Mouse (Mus musculus): ENCODE results near the gene Ppib. TPM values are rescaled to one million over a fixed set of nuclear protein-coding genes. Genes with fewer than 3 reads are reported as not detected.

Ppib gene
- polyA plus RNA-seq, 1 experiment from 2014 or later: 354 TPM

DNA sequence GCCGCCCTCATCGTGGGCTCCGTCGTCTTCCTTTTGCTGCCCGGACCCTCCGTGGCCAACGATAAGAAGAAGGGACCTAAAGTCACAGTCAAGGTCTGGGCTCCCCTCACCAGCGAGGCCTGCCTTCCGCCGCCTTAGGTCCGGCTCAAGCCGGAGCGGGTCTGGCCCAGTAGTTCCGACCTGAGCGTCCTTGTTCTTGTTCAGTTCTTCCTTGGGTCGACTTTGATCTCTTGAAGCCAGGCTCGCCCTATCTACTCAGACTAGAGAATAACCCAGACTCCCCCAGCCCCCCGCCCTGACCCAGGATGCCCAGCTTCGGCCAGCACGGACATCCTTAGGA is 256 bp downstream of the Ppib start:
- peak overlapping the region; percentile 85 for H3K9ac ChIP-seq
- H3K9me3 ChIP-seq (replicated peaks): no peaks in the 10 kb centered on the region
- peak overlapping the region; percentile 70 for H3K4me2 ChIP-seq
- ATAC-seq (replicated peaks; ENCODE audit: insufficient number of reproducible peaks, insufficient read depth, low FRiP score, low read depth): peak; percentile 56
- peaks cover 17% of the 10 kb centered on the region for H3K4me1 ChIP-seq (replicated peaks)
- H3K36me3 ChIP-seq: peaks cover 27% of the 10 kb centered on the region
- H3K27me3 ChIP-seq: no peaks in the 10 kb centered on the region
- H3K27ac ChIP-seq: peak overlapping the region; percentile 74
- peak overlapping the region; percentile 70 for H3K4me3 ChIP-seq
- 1% methylated on average over 18 of the region's 20 CpGs for WGBS

DNA sequence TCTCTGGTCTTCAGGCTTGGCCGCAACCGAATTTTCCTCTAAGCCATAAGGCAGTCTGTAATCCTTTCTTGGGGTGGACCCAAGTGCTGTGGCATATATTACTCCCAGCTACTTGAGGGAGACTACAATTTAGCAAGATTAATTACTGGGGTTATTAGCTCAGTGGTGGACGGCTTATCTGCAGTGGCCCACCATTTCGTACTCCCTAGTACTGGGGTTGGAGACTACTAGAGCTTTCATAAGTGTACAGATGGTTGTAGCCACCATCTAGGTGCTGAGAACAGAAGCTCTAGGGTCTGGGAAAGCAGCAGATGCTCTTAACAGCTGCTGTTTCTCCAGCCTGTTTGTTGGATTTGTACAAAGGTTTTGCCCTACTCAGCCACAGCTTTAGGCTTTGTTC is 964 bp downstream of the Ppib start:
- Histone ChIP-seq H3K4me3 (peak overlapping the region; percentile 70), H3K9me3 (replicated peaks) (no peaks in the 10 kb centered on the region), H3K9ac (peak overlapping the region; percentile 85), H3K4me1 (replicated peaks) (peaks cover 17% of the 10 kb centered on the region), H3K36me3 (peaks cover 34% of the 10 kb centered on the region), H3K4me2 (peak overlapping the region; percentile 70), H3K27me3 (no peaks in the 10 kb centered on the region), H3K27ac (no peak overlapping the region)
- WGBS: 28% methylated on average over 4 of the region's 4 CpGs
- ATAC-seq (replicated peaks; ENCODE audit: insufficient number of reproducible peaks, insufficient read depth, low FRiP score, low read depth): no peak

DNA sequence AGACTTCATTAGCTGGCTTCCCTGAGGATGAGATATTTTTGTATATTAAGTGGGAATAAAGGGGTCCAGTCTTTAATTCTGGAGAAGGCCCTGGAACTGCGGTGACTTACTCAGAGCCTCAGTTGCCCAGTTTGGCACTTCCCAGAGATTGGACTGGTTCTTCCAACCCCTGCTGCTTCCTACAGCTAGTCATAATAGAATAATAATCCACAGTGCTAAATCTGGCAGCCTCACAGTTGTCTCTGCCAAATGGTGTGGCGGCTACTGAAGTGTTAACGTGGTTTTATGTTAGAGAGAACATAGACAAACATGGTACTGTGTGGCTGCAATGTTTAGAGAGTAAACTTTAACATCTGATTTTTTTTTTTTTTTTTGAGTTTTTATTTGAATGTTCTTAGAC is 1.6 kb downstream of the Ppib start:
- H3K4me1 ChIP-seq (replicated peaks): peaks cover 17% of the 10 kb centered on the region
- H3K9me3 ChIP-seq (replicated peaks): no peaks in the 10 kb centered on the region
- ATAC-seq (replicated peaks; ENCODE audit: insufficient number of reproducible peaks, insufficient read depth, low FRiP score, low read depth): no peak
- no peak overlapping the region for H3K27ac ChIP-seq
- peak overlapping the region; percentile 70 for H3K4me3 ChIP-seq
- H3K27me3 ChIP-seq: no peaks in the 10 kb centered on the region
- no peak overlapping the region for H3K9ac ChIP-seq
- 82% methylated on average over 3 of the region's 3 CpGs for WGBS
- peak overlapping the region; percentile 70 for H3K4me2 ChIP-seq
- H3K36me3 ChIP-seq: peaks cover 41% of the 10 kb centered on the region

DNA sequence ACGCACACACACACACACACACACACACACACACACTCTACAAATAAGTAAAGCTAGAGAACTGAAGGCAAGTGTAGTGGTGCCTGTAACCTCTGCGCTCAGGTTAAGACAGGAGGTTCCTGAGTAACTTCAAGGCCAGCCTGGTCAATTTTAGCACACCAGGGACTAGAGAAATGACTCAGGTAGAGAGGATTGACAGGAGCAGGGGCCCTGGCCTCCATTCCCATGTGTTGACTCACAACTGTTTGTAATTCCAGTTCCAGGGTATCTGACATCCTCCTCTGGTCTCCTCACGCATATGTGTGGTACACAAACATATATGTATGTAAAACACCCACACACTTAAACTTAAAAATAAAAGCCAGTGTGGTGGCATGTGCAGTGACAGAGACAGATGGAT is 3.4 kb downstream of the Ppib start:
- Histone ChIP-seq H3K27ac (no peak overlapping the region), H3K36me3 (peaks cover 48% of the 10 kb centered on the region), H3K4me2 (no peak overlapping the region), H3K4me1 (replicated peaks) (peaks cover 17% of the 10 kb centered on the region), H3K9me3 (replicated peaks) (no peaks in the 10 kb centered on the region), H3K4me3 (no peak overlapping the region), H3K27me3 (0 out of 2 replicates have a peak, but pooled peaks cover 6% of the 10 kb centered on the region), H3K9ac (no peak overlapping the region)
- 82% methylated on average over 3 of the region's 3 CpGs for WGBS
- ATAC-seq (replicated peaks; ENCODE audit: insufficient number of reproducible peaks, insufficient read depth, low FRiP score, low read depth): no peak

DNA sequence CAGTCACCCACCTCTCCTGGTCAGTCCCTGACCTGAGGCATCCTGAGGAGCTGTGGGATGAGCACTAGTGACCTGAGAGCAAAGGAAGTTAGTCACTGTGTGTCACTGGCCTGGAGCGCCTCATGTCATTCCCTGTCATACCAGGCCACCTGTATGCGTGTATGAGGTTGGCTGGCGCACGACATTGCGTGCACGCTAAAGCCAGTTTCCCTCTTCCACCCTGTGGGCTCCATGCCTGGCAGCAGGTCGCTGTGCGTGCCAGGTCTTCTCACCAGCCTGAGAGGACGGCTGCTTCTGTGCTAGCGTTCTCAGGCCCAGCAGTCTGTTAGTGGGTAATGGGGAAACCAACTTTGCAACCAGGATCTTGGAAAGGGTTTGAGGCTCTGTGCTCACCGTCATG is 4.3 kb downstream of the Ppib start:
- no peaks in the 10 kb centered on the region for H3K9me3 ChIP-seq (replicated peaks)
- H3K4me3 ChIP-seq: no peak overlapping the region
- no peak overlapping the region for H3K4me2 ChIP-seq
- H3K27me3 ChIP-seq: 0 out of 2 replicates have a peak, but pooled peaks cover 14% of the 10 kb centered on the region
- ATAC-seq (replicated peaks; ENCODE audit: insufficient number of reproducible peaks, insufficient read depth, low FRiP score, low read depth): no peak
- no peak overlapping the region for H3K27ac ChIP-seq
- H3K4me1 ChIP-seq (replicated peaks): peaks cover 23% of the 10 kb centered on the region
- WGBS: 96% methylated on average over 11 of the region's 11 CpGs
- H3K36me3 ChIP-seq: peaks cover 48% of the 10 kb centered on the region
- H3K9ac ChIP-seq: no peak overlapping the region

DNA sequence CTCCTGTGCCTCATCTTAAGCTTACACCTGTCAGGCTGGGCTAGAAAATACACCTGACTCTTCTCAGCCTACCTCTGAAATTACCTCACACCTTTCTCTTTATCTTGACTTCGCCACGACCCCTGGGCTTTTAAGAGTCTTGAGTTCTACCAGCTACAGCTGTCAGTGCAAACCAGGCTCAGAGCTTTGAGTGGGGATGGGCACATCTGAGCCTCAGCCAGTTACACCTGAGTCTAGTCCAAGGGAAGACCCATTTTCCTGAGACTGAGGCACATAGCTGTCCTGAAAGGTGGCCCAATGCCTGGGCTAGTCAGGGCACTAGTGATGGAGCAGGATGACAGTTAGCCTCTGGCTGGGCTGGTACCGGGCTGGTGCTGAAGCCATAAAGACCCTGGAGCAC is 6.8 kb downstream of the Ppib start:
- Histone ChIP-seq H3K36me3 (peaks cover 48% of the 10 kb centered on the region), H3K27me3 (0 out of 2 replicates have a peak, but pooled peaks cover 17% of the 10 kb centered on the region), H3K9me3 (replicated peaks) (no peaks in the 10 kb centered on the region), H3K4me1 (replicated peaks) (peaks cover 12% of the 10 kb centered on the region), H3K4me2 (no peak overlapping the region), H3K27ac (no peak overlapping the region), H3K4me3 (no peak overlapping the region), H3K9ac (no peak overlapping the region)
- WGBS: 81% methylated on average over 3 of the region's 3 CpGs
- ATAC-seq (replicated peaks; ENCODE audit: insufficient number of reproducible peaks, insufficient read depth, low FRiP score, low read depth): no peak

DNA sequence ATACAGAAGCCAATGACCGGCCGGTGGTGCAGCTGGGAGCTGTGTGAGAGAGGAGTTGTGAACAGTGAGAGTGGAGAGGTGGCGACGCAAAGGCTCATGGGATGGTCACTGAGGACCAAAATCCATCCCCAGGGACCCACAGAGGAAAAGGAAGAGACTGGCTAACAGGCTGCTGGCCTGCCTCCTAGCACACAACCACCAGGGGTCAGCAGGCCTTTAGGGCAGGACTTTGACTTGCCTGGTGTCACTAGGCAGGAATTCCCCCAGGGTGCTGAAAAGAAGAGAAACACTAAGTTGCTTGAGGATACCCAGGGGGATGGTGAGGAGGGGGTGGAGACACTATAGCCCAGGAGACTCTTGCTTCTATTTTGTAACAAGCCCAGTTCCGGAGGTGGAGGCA is 7.5 kb downstream of the Ppib start:
- Histone ChIP-seq H3K4me3 (no peak overlapping the region), H3K27ac (no peak overlapping the region), H3K36me3 (peaks cover 43% of the 10 kb centered on the region), H3K27me3 (0 out of 2 replicates have a peak, but pooled peaks cover 17% of the 10 kb centered on the region), H3K4me2 (no peak overlapping the region), H3K4me1 (replicated peaks) (peaks cover 12% of the 10 kb centered on the region), H3K9me3 (replicated peaks) (no peaks in the 10 kb centered on the region), H3K9ac (no peak overlapping the region)
- no peak for ATAC-seq (replicated peaks; ENCODE audit: insufficient number of reproducible peaks, insufficient read depth, low FRiP score, low read depth)
- WGBS: 25% methylated on average over 5 of the region's 5 CpGs

DNA sequence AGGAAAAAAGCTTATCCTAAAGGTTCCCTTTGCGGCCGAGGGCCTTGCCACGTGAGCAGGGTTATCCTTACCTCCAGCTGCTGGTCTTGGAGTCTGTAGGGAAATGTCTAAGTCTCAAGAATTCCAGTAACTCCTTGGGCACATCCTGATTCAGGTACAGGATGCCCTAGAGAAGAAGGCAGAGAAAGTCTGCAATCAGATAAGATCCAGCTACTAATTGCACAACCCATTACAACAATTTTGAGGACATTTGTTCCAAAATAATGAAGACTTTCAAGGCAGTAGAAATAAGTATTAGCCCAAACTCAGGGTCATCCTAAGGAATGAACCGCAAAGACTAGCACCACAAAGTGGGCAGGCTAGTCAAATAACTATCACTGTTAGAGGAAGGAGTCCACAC is 8.0 kb downstream of the Ppib start:
- Histone ChIP-seq H3K36me3 (peaks cover 38% of the 10 kb centered on the region), H3K4me3 (no peak overlapping the region), H3K27me3 (0 out of 2 replicates have a peak, but pooled peaks cover 17% of the 10 kb centered on the region), H3K4me1 (replicated peaks) (peaks cover 12% of the 10 kb centered on the region), H3K4me2 (no peak overlapping the region), H3K27ac (no peak overlapping the region), H3K9me3 (replicated peaks) (no peaks in the 10 kb centered on the region), H3K9ac (no peak overlapping the region)
- 55% methylated on average over 4 of the region's 4 CpGs for WGBS
- ATAC-seq (replicated peaks; ENCODE audit: insufficient number of reproducible peaks, insufficient read depth, low FRiP score, low read depth): no peak

DNA sequence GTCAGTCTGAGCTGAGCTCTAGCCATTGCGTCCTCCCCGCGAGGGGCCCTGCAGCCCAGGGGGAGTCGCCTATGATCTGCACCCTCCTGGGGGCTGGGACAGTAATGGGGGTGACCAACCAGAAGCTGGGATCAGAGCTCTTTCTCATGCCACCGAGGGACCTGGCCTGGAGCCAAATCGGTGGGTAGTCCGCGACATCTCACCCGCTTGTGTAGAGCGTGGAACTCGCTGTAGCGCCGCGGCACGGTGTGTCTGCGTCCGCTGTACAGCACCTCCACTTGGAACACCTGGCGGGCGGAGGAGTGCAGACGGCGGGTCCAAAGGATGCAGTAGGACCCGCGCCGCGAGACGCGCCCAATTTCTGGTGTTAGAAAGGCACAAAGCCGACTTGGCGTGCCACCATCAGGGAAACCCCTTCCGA is 9.0 kb downstream of the Ppib start:
- no peak overlapping the region for H3K27ac ChIP-seq
- peak overlapping the region; percentile 49 for H3K9ac ChIP-seq
- whole genome bisulfite sequencing: under 1% methylated on average over 30 of the region's 30 CpGs
- peaks cover 12% of the 10 kb centered on the region for H3K4me1 ChIP-seq (replicated peaks)
- H3K4me3 ChIP-seq: peak overlapping the region; percentile 53
- no peaks in the 10 kb centered on the region for H3K9me3 ChIP-seq (replicated peaks)
- peak; percentile 28; the same call in 1 of the 2 replicates for ATAC-seq (replicated peaks; ENCODE audit: insufficient number of reproducible peaks, insufficient read depth, low FRiP score, low read depth)
- 0 out of 2 replicates have a peak, but pooled peaks cover 17% of the 10 kb centered on the region for H3K27me3 ChIP-seq
- H3K4me2 ChIP-seq: peak overlapping the region; percentile 94
- H3K36me3 ChIP-seq: peaks cover 29% of the 10 kb centered on the region

DNA sequence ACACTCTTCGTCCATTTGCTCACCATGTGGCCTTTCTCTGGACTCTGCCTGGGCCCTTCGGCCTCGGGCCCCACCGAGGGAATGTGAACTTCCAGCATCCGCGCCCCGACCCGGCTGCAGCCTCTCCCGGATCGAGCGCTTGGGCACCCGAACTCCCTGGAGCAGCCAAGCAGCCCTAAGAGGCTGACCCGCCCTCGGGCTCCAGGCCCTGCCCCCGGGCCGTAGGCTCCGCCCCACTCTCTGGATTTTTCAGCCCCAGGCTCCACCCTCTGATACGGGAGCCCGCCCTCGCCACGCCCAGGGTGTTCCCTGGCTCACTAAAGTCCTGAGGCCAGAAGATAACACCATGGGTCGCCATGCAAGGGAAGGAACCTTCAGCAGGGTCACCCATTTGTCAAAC is 9.6 kb downstream of the Ppib start, which contains the start of gene Snx22:
Snx22 (minus strand) TSS at position 137 of the 400 bp plus-strand sequence.
- peak; percentile 84 for ATAC-seq (replicated peaks; ENCODE audit: insufficient number of reproducible peaks, insufficient read depth, low FRiP score, low read depth)
- Histone ChIP-seq H3K27me3 (0 out of 2 replicates have a peak, but pooled peaks cover 17% of the 10 kb centered on the region), H3K9me3 (replicated peaks) (no peaks in the 10 kb centered on the region), H3K4me3 (peak within 1 kb of the TSS; percentile 53), H3K9ac (peak within 1 kb of the TSS; percentile 49), H3K27ac (no peak within 1 kb of the TSS), H3K4me1 (replicated peaks) (peaks cover 12% of the 10 kb centered on the region), H3K36me3 (peaks cover 23% of the 10 kb centered on the region), H3K4me2 (peak within 1 kb of the TSS; percentile 94)
- WGBS: 2% methylated on average over 22 of the region's 22 CpGs

DNA sequence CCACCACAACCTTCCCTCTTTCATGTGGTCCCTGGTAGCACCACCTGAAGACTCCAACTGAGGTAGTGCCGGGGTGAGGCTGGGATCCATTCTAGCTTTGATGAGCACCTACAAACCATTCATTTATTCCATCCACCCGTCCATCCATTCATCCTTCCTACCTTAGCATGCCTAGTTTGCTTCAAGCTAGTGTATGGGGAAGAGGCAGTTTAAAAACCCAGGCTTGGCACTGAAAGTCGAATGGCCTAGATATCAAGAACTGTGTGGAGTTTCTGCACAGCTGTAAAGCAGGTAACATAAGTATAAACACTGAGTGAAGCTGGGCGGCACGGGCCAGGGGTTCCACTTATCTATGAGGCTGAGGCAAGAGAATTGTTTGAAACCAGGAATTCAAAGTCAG is 10.1 kb downstream of the Ppib start:
- 85% methylated on average over 5 of the region's 5 CpGs for WGBS
- no peak overlapping the region for H3K9ac ChIP-seq
- peaks cover 22% of the 10 kb centered on the region for H3K36me3 ChIP-seq
- H3K4me1 ChIP-seq (replicated peaks): peaks cover 12% of the 10 kb centered on the region
- ATAC-seq (replicated peaks; ENCODE audit: insufficient number of reproducible peaks, insufficient read depth, low FRiP score, low read depth): no peak
- H3K4me2 ChIP-seq: peak overlapping the region; percentile 94; the same call in 1 of the 2 replicates
- no peak overlapping the region for H3K4me3 ChIP-seq
- H3K27ac ChIP-seq: no peak overlapping the region
- H3K27me3 ChIP-seq: 0 out of 2 replicates have a peak, but pooled peaks cover 17% of the 10 kb centered on the region
- no peaks in the 10 kb centered on the region for H3K9me3 ChIP-seq (replicated peaks)

DNA sequence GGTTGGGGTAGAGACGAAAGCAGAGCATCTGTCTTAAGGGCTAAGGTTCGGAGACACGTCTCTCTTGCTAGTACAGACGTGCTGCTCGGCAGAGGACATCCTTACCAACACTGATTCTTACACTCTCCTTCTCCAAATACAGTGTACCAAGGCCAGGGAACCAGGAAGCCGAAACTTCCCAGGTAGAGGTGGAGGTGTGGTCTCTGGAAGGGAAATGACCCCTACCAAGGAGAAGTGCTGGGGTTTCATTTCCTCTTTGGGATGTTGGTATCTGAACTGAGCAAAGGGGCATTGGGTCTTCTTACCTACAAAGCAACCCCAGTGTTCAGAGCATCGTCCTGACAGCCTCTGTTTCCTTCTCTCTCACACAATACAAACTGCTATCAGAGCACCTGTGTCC is 12.7 kb downstream of the Ppib start:
- WGBS: 84% methylated on average over 7 of the region's 7 CpGs
- H3K27ac ChIP-seq: no peak overlapping the region
- no peak for ATAC-seq (replicated peaks; ENCODE audit: insufficient number of reproducible peaks, insufficient read depth, low FRiP score, low read depth)
- H3K27me3 ChIP-seq: 0 out of 2 replicates have a peak, but pooled peaks cover 16% of the 10 kb centered on the region
- H3K36me3 ChIP-seq: no peaks in the 10 kb centered on the region
- no peak overlapping the region for H3K4me2 ChIP-seq
- H3K4me3 ChIP-seq: no peak overlapping the region
- no peaks in the 10 kb centered on the region for H3K9me3 ChIP-seq (replicated peaks)
- H3K9ac ChIP-seq: no peak overlapping the region
- H3K4me1 ChIP-seq (replicated peaks): peaks cover 12% of the 10 kb centered on the region

Measured in heart, embryonic 15.5 days (tissue).